Mouse (Mus musculus) ES-Bruce4 (cell line): Measurements from ENCODE around the gene Ranbp10. TPM values are rescaled to one million over a fixed set of nuclear protein-coding genes. Genes with fewer than 3 reads are reported as not detected.
A peak's percentile ranks its signal among the peaks of the same experiment; 100 is the strongest.

Experiments
- H3K27ac ChIP-seq: 2 replicates; pipeline ENCODE4 v1.5.1; 2012; ENCODE audit warnings: low read length, inconsistent platforms; ENCODE audit not compliant: insufficient read depth
- H3K27me3 ChIP-seq: 2 replicates; pipeline ENCODE4 v1.6.1; 2012; ENCODE audit warnings: mild to moderate bottlenecking, low read length, inconsistent platforms; ENCODE audit not compliant: control insufficient read depth, poor library complexity, insufficient read depth, severe bottlenecking
- H3K36me3 ChIP-seq: 2 replicates; pipeline ENCODE4 v1.6.1; 2012; ENCODE audit warnings: inconsistent platforms, mild to moderate bottlenecking, low read length, moderate library complexity; ENCODE audit not compliant: control insufficient read depth, poor library complexity, insufficient read depth, severe bottlenecking
- H3K4me1 ChIP-seq: one replicate; pipeline ENCODE4 v1.8.1; 2011; ENCODE audit warnings: low read length; ENCODE audit not compliant: control insufficient read depth, insufficient read depth
- H3K4me3 ChIP-seq: 2 replicates; pipeline ENCODE4 v1.5.1; 2011; ENCODE audit warnings: low read depth, mild to moderate bottlenecking, low read length
- H3K9ac ChIP-seq: 2 replicates; pipeline ENCODE4 v1.6.1; 2012; ENCODE audit warnings: low read depth, mild to moderate bottlenecking, inconsistent platforms; ENCODE audit not compliant: poor library complexity, severe bottlenecking
- H3K9me3 ChIP-seq: replicated peaks from 2 replicates; pipeline ENCODE4 v1.6.1; 2012; ENCODE audit warnings: mild to moderate bottlenecking, low read length, inconsistent platforms; ENCODE audit not compliant: control insufficient read depth, poor library complexity, insufficient read depth, severe bottlenecking
- CTCF ChIP-seq: IDR thresholded peaks from one replicate; pipeline ENCODE4 v1.8.1; 2011; ENCODE audit warnings: low read depth, low read length
- EP300 ChIP-seq: IDR thresholded peaks from 2 replicates; pipeline ENCODE4 v1.6.1; 2011; ENCODE audit warnings: low read depth, low read length; ENCODE audit not compliant: insufficient read depth
- POLR2A ChIP-seq: IDR thresholded peaks from one replicate; pipeline ENCODE4 v1.8.1; 2011; ENCODE audit warnings: low read length; ENCODE audit not compliant: insufficient read depth
- polyA plus RNA-seq: library from polyadenylated mRNA; stranded (reverse); fragments of >200 nt; gene quantifications from 2 replicates; pipeline ENCODE4 v1.2.4, GENCODE M21; 2011; ENCODE audit warnings: low read depth; ENCODE audit not compliant: missing spikeins, insufficient read depth, insufficient read length

Ranbp10 gene
- 17.1 and 18.5 TPM in 2 replicates for polyA plus RNA-seq

- H3K27ac ChIP-seq, result no peak within 1 kb of the TSS
These were observed at the start of gene Ranbp10, which contains the start of gene Tsnaxip1 for GRCm38 (mm10) chr8:105826861-105827848. Ranbp10 (minus strand) TSS chr8:105827350. Tsnaxip1 (plus strand) TSS chr8:105827731.

GRCm38 (mm10) chr8:105874301-105874700 lies 47.2 kb upstream of the Ranbp10 start:
- H3K36me3 ChIP-seq, result peaks cover 92% of the 10 kb centered on the region
- no peaks in the 10 kb centered on the region for H3K4me1 ChIP-seq
- H3K9me3 ChIP-seq, result no peaks in the 10 kb centered on the region
- no peak overlapping the region for H3K4me3 ChIP-seq
- no peak overlapping the region for H3K9ac ChIP-seq
- no peaks in the 10 kb centered on the region for H3K27me3 ChIP-seq
- TF ChIP-seq CTCF, result no peak
- no peak for TF ChIP-seq POLR2A
- no peak for TF ChIP-seq EP300
- no peak overlapping the region for H3K27ac ChIP-seq

More at GRCm38 (mm10) chr8:105826861-105827848, at the start of gene Ranbp10, which contains the start of gene Tsnaxip1:
- no peaks in the 10 kb centered on the region for H3K4me1 ChIP-seq
- H3K36me3 ChIP-seq, result peaks cover 5% of the 10 kb centered on the region; the same call in 1 of the 2 replicates
- peak within 1 kb of the TSS; percentile 91 for H3K9ac ChIP-seq
- no peaks in the 10 kb centered on the region for H3K27me3 ChIP-seq
- peak; percentile 45 for TF ChIP-seq POLR2A
- no peak for TF ChIP-seq EP300
- no peak for TF ChIP-seq CTCF
- H3K9me3 ChIP-seq, result no peaks in the 10 kb centered on the region
- H3K4me3 ChIP-seq, result peak within 1 kb of the TSS; percentile 81

DNA sequence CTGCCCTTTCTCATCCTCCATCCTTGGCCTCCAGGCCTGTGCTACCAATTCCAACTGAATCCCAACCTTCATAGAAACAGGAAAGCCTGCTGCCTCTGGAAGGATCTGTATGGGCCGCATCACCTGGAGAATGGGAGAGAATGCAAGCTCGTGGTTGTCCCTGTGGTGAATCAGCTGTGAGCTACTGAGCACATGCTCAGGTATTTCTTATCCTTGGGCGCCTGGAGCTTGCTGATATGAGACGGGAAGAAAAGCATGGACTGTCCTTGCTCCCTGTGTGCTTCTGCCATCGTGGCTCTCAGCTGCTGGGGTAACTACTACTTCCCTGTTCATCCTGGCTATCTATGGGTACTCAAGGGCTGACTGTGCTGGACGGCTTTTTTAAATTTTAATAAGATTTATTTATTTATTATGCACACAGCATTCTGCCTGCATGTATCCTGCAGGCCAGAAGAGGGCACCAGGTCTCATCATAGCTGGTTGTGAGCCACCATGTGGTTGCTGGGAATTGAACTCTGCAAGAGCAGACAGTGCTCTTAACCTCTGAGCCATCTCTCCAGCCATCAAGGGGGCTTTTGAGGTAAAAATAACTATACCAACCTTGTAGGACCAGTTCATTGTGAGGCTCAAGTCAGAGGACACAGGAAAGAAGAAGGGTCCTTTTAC lies 39.3 kb upstream of the Ranbp10 start:
- no peak for TF ChIP-seq EP300
- TF ChIP-seq CTCF, result peak; percentile 47
- H3K36me3 ChIP-seq, result peaks cover 71% of the 10 kb centered on the region
- H3K4me3 ChIP-seq, result no peak overlapping the region
- H3K27me3 ChIP-seq, result no peaks in the 10 kb centered on the region
- H3K9me3 ChIP-seq, result no peaks in the 10 kb centered on the region
- no peak overlapping the region; the same call in 1 of the 2 replicates for H3K9ac ChIP-seq
- peaks cover 2% of the 10 kb centered on the region for H3K4me1 ChIP-seq
- peak overlapping the region; percentile 51 for H3K27ac ChIP-seq

DNA sequence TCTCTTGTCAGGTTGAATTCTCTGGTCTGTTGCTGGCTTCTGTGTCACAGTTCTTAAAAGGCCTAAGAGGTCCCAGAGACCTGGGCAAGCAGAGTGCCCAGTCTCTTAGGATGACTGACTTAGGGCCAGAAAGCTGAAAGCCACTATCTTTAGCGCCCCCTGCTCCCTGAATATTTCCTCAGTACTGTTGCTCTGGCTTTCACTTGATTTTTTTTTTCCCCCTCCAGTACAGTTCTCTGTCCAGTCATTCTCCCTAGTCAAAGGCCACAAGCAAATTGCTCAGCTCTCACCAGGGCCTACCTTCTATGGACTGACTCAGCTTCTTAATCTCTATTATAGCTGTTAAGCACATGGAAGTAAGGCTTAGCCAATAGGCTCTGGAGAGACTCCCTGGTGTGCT lies 34.8 kb upstream of the Ranbp10 start:
- H3K36me3 ChIP-seq, result peaks cover 34% of the 10 kb centered on the region
- H3K9ac ChIP-seq, result peak overlapping the region; percentile 91
- H3K27me3 ChIP-seq, result no peaks in the 10 kb centered on the region
- TF ChIP-seq CTCF (peak; percentile 2), EP300 (no peak), POLR2A (no peak)
- H3K27ac ChIP-seq, result no peak overlapping the region
- H3K4me1 ChIP-seq, result peaks cover 3% of the 10 kb centered on the region
- H3K4me3 ChIP-seq, result peak overlapping the region; percentile 88
- H3K9me3 ChIP-seq, result no peaks in the 10 kb centered on the region

- peaks cover 3% of the 10 kb centered on the region for H3K4me1 ChIP-seq
- peak within 1 kb of the TSS; percentile 71 for H3K27ac ChIP-seq
- H3K4me3 ChIP-seq, result peak within 1 kb of the TSS; percentile 88
- peak within 1 kb of the TSS; percentile 91 for H3K9ac ChIP-seq
- H3K36me3 ChIP-seq, result peaks cover 19% of the 10 kb centered on the region
- H3K27me3 ChIP-seq, result no peaks in the 10 kb centered on the region
- H3K9me3 ChIP-seq, result no peaks in the 10 kb centered on the region
- TF ChIP-seq EP300 (peak; percentile 38; the same call in 1 of the 2 replicates), CTCF (no peak), POLR2A (peak; percentile 75)
These were observed 33.2 kb upstream of the Ranbp10 start, which contains the start of gene Nutf2 for GRCm38 (mm10) chr8:105860143-105860981. Nutf2 (plus strand) TSS chr8:105860580.
